Mouse (Mus musculus) G1E (cell line): ENCODE results near the gene Hoxc5. TPM values are rescaled to one million over a fixed set of nuclear protein-coding genes. Genes with fewer than 3 reads are reported as not detected.

Source experiments
- ATAC-seq: 2 replicates; pipeline ENCODE4 v1.8.0; 2016; ENCODE audit warnings: mild to moderate bottlenecking; ENCODE audit not compliant: insufficient number of reproducible peaks, poor library complexity, low FRiP score, severe bottlenecking; ENCODE audit errors: extremely low read depth
- DNase-seq: peaks from one replicate; pipeline ENCODE4 v3.0.0; 2012; ENCODE audit warnings: low spot score
- H3K27me3 ChIP-seq: 2 replicates; pipeline ENCODE4 v1.6.1; 2012; ENCODE audit warnings: mild to moderate bottlenecking, low read length, inconsistent platforms; ENCODE audit not compliant: insufficient read depth
- H3K36me3 ChIP-seq: replicated peaks from 2 replicates; pipeline ENCODE3; 2012; ENCODE audit warnings: mild to moderate bottlenecking, inconsistent platforms
- H3K4me1 ChIP-seq: 2 replicates; pipeline ENCODE4 v1.6.1; 2012; ENCODE audit warnings: low read depth, low read length, inconsistent platforms, mixed read lengths; ENCODE audit not compliant: insufficient read depth
- H3K4me3 ChIP-seq: 2 replicates; pipeline ENCODE4 v1.5.1; 2012; ENCODE audit warnings: low read depth, mild to moderate bottlenecking, inconsistent platforms, low read length, moderate library complexity, mixed read lengths
- H3K9me3 ChIP-seq: replicated peaks from 2 replicates; pipeline ENCODE4 v1.6.1; 2012; ENCODE audit warnings: inconsistent platforms
- CTCF ChIP-seq: IDR thresholded peaks from 2 replicates; pipeline ENCODE4 v1.5.1; 2012; ENCODE audit warnings: low read depth, low read length, inconsistent platforms, mixed read lengths
- GATA1 ChIP-seq: IDR thresholded peaks from 2 replicates; pipeline ENCODE4 v1.6.1; 2012; ENCODE audit warnings: borderline replicate concordance, low read length, inconsistent platforms, mixed read lengths
- GATA2 ChIP-seq: IDR thresholded peaks from 2 replicates; pipeline ENCODE4 v1.6.1; 2012; ENCODE audit warnings: low read depth, low read length, inconsistent platforms, borderline replicate concordance
- POLR2AphosphoS5 ChIP-seq: IDR thresholded peaks from 2 replicates; pipeline ENCODE4 v1.6.1; 2012; ENCODE audit warnings: low read depth, low read length, inconsistent platforms; ENCODE audit not compliant: insufficient replicate concordance
- TAL1 ChIP-seq: conservative IDR thresholded peaks from 2 replicates; pipeline ENCODE4 v1.6.1; 2012; ENCODE audit warnings: low read depth, low read length, inconsistent platforms, mixed read lengths
- polyA plus RNA-seq: library from polyadenylated mRNA; stranded (reverse); fragments of >175 nt; gene quantifications from 2 replicates; pipeline ENCODE4 v1.2.3, GENCODE M21; 2012
- total RNA-seq, 2 experiments: library from RNA; stranded (forward) in 1 of 2; stranded (reverse) in 1 of 2; fragments of 200-1000 nt in 1 of 2; fragments of >200 nt in 1 of 2; fragmentation: Nextera tagmentation in 1 of 2; gene quantifications; 2 replicates each; pipeline ENCODE4 v1.2.3; 2014 to 2017

Hoxc5 gene
- total and polyA plus RNA-seq, 3 experiments: 9.1 to 19.8 (median 12.4) TPM

GRCm38 (mm10) chr15:102922012-102922362, 45.3 kb upstream of the Hoxc5 start:
- ATAC-seq: no peak

DNA sequence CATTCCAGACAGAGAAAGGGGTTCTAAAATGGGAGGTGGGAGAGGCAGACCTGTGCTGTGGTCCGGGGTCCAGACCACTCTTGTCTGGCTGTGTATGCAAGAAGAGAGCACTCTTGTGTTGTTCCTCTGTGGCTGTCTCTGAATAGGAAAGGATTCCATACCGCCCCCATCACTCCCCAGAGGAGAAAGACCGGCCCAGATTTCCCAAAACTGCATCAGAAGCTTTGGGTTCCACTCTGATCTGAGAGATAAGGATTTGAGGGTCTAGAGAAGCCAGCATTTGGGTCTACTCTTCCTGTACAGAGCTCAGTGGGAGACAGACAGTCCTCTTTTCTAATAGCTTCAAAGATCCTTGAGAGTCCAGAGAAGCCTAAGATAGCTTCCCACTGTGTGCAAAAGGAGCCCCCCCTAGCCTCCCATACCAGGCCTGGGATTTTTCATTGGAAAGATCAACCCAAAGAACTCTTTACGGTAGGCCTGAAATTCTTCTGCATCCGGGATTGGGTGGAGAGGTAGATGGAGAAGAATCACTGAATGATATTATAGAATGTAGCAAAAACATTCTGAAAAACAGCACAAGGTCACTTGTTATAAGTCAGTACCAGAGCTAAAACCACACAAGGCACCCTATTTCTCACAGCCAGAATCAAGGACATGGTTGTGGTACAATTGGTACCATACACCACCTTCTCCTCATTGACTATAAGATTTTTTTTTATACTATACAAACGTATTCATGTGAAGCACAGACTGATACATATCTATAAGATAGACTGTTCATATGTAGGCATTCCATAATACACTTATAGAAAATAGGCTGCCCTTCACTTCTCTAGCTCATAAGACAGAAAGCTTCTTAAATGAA, 44.4 kb upstream of the Hoxc5 start:
- TF ChIP-seq TAL1 (no peak), GATA2 (no peak), GATA1 (no peak)
- Histone ChIP-seq H3K27me3 (peaks cover 60% of the 10 kb centered on the region), H3K4me3 (no peak overlapping the region), H3K9me3 (peaks cover 4% of the 10 kb centered on the region), H3K4me1 (no peaks in the 10 kb centered on the region), H3K36me3 (no peaks in the 10 kb centered on the region)
- ATAC-seq: no peak
- DNase-seq: no peak

More at GRCm38 (mm10) chr15:102922012-102922362, 45.3 kb upstream of the Hoxc5 start:
- no peak overlapping the region for H3K4me3 ChIP-seq
- no peak for DNase-seq
- H3K36me3 ChIP-seq: no peaks in the 10 kb centered on the region
- peaks cover 4% of the 10 kb centered on the region for H3K9me3 ChIP-seq
- no peaks in the 10 kb centered on the region for H3K4me1 ChIP-seq
- no peak for TF ChIP-seq POLR2AphosphoS5
- TF ChIP-seq GATA2: no peak
- TF ChIP-seq TAL1: no peak
- TF ChIP-seq GATA1: no peak
- TF ChIP-seq CTCF: no peak
- H3K27me3 ChIP-seq: peaks cover 62% of the 10 kb centered on the region

DNA sequence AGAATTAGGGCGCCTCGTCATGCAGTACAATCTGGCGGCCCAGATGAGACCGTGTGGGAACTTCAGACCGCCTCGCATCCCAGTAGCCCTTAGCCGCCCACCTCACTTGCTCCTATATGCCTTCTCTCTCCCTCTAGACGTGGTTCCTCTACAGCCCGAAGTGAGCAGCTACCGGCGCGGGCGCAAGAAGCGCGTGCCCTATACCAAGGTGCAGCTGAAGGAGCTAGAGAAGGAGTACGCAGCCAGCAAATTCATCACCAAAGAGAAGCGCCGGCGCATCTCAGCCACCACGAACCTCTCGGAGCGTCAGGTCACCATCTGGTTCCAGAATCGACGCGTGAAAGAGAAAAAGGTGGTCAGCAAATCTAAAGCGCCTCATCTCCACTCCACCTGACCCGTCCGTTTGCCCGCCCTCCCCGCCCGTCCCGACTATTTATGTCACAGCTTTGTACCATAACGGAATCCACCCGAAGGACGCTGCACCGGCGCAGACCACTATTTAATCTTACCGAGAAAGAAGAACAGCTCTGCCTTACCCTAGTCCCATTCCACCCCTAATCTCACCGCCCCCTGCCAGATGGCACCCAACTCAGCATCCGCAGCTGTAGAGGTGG, 40.1 kb upstream of the Hoxc5 start:
- no peak for TF ChIP-seq TAL1
- TF ChIP-seq POLR2AphosphoS5: no peak
- TF ChIP-seq GATA1: no peak
- TF ChIP-seq GATA2: no peak
- TF ChIP-seq CTCF: no peak
- H3K27me3 ChIP-seq: peaks cover 56% of the 10 kb centered on the region
- H3K4me1 ChIP-seq: no peaks in the 10 kb centered on the region
- H3K4me3 ChIP-seq: no peak overlapping the region
- no peaks in the 10 kb centered on the region for H3K9me3 ChIP-seq
- DNase-seq (no peak), ATAC-seq (no peak)
- no peaks in the 10 kb centered on the region for H3K36me3 ChIP-seq

DNA sequence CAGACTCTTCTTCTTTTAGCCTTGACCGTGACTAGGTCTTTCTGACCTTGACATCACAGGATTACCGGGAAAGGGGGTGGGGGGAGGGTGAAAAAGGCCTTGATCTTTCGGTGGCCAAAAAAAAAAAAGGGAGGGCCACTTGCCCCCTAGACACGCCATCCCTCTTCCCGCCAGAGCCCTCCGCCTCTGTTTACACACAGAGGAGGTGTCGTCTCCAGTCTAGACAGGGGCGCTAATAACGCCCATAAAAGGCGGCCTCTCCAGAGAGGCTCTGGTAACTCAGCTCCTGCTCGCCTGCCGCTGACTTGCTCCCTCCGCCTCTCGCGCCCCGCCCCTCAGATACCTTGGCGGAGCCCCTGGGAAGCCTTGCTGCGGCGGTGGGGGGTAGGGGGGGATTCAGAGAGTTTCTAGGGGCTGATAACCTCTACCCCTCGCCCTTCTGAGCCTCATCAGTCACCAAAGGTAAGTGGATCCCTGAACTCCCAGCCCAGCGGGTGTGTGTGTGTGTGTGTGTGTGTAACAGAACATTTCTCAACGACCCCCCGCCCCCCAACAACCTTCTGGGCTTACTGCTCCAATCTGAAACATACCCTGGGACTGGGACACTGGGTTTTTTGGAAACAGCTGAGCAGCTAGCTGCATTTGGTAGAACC, 35.4 kb upstream of the Hoxc5 start:
- peaks cover 1% of the 10 kb centered on the region for H3K9me3 ChIP-seq
- no peak for ATAC-seq
- H3K27me3 ChIP-seq: peaks cover 80% of the 10 kb centered on the region
- TF ChIP-seq TAL1 (no peak), CTCF (no peak), GATA2 (no peak), GATA1 (no peak), POLR2AphosphoS5 (no peak)
- H3K4me3 ChIP-seq: no peak overlapping the region
- H3K4me1 ChIP-seq: peaks cover 2% of the 10 kb centered on the region
- no peak for DNase-seq
- H3K36me3 ChIP-seq: no peaks in the 10 kb centered on the region

GRCm38 (mm10) chr15:102934438-102934837, 32.8 kb upstream of the Hoxc5 start:
- Histone ChIP-seq H3K4me1 (peaks cover 4% of the 10 kb centered on the region), H3K27me3 (peaks cover 87% of the 10 kb centered on the region), H3K36me3 (no peaks in the 10 kb centered on the region), H3K9me3 (peaks cover 6% of the 10 kb centered on the region), H3K4me3 (no peak overlapping the region)
- no peak for TF ChIP-seq POLR2AphosphoS5
- TF ChIP-seq GATA1: no peak
- no peak for TF ChIP-seq CTCF
- no peak for TF ChIP-seq GATA2
- no peak for TF ChIP-seq TAL1
- ATAC-seq (no peak), DNase-seq (no peak)

DNA sequence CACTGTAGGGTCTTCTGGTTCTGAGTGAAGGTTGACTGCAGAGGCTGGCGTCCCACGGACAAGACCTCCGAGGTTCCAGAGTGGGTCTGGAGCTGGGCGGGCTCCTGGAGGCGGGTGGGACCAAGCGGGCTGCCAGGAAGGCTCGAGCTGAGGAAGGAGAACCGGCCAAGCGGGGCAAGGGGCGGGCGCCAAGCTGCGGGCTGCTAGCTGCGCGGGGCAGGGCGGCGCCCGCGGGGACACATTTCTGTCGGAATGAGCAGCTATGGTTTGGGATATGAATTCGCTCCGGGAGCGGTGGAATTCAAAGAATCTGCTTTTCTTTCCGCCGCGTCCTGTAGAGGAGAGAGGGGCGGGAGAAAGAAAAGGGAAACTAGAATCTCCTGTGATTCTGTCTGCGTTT, 32.3 kb upstream of the Hoxc5 start:
- DNase-seq (no peak), ATAC-seq (no peak)
- Histone ChIP-seq H3K9me3 (peaks cover 6% of the 10 kb centered on the region), H3K4me3 (no peak overlapping the region), H3K4me1 (peaks cover 4% of the 10 kb centered on the region), H3K27me3 (peaks cover 89% of the 10 kb centered on the region), H3K36me3 (no peaks in the 10 kb centered on the region)
- no peak for TF ChIP-seq GATA2
- no peak for TF ChIP-seq POLR2AphosphoS5
- TF ChIP-seq CTCF: no peak
- no peak for TF ChIP-seq GATA1
- TF ChIP-seq TAL1: no peak
